Mouse (Mus musculus) kidney, postnatal 0 days (tissue): ENCODE data around the gene Hint1. TPM values are rescaled to one million over a fixed set of nuclear protein-coding genes. Genes with fewer than 3 reads are reported as not detected.

Experiments used
- ATAC-seq: fragments of 200-750 bp; cut with Nextera tagmentation; replicated peaks from 2 replicates; pipeline ENCODE4 v1.8.0; 2017; ENCODE audit warnings: low read depth, moderate number of reproducible peaks, moderate TSS enrichment, moderate library complexity; ENCODE audit not compliant: low FRiP score
- DNase-seq: peaks from one replicate; pipeline ENCODE4 v3.0.0-alpha.2; 2016; ENCODE audit warnings: low spot score
- H3K27ac ChIP-seq: fragments of 300-500 bp; sonication (generic); 2 replicates; pipeline ENCODE4 v1.5.1; 2014; ENCODE audit warnings: mild to moderate bottlenecking
- H3K27me3 ChIP-seq: fragments of 300-500 bp; sonication (generic); 2 replicates; pipeline ENCODE4 v1.6.1; 2014; ENCODE audit warnings: low read length, mixed read lengths; ENCODE audit not compliant: insufficient read depth
- H3K36me3 ChIP-seq: fragments of 300-500 bp; sonication (generic); 2 replicates; pipeline ENCODE4 v1.6.1; 2014; ENCODE audit warnings: low read length, mixed read lengths; ENCODE audit not compliant: insufficient read depth
- H3K4me1 ChIP-seq: fragments of 300-500 bp; sonication (generic); replicated peaks from 2 replicates; pipeline ENCODE4 v1.6.1; 2014; ENCODE audit warnings: antibody characterized with exemption, low read length, mixed read lengths; ENCODE audit not compliant: insufficient read depth
- H3K4me2 ChIP-seq: fragments of 300-500 bp; sonication (generic); 2 replicates; pipeline ENCODE4 v1.6.1; 2014; ENCODE audit warnings: mild to moderate bottlenecking, low read length, moderate library complexity, mixed read lengths
- H3K4me3 ChIP-seq: fragments of 300-500 bp; sonication (generic); replicated peaks from 2 replicates; pipeline ENCODE4 v1.5.1; 2014; ENCODE audit warnings: low read depth, low read length
- H3K9ac ChIP-seq: fragments of 300-500 bp; sonication (generic); 2 replicates; pipeline ENCODE4 v1.6.1; 2014; ENCODE audit warnings: low read depth, low read length
- H3K9me3 ChIP-seq: fragments of 300-500 bp; sonication (generic); replicated peaks from 2 replicates; pipeline ENCODE4 v1.6.1; 2016; ENCODE audit warnings: low read length, inconsistent platforms, mixed read lengths
- CTCF ChIP-seq: IDR thresholded peaks from 2 replicates; pipeline ENCODE4 v1.5.1; 2016; ENCODE audit warnings: antibody characterized with exemption, low read depth, mild to moderate bottlenecking, moderate library complexity
- WGBS: fragments of 180-500 bp; shearing (Covaris S2); extraction: QIAGEN DNeasy Blood & Tissue Kit; methylation state at CpG from one replicate; pipeline ENCODE4 v1.1.7; 2014; 5-methylcytosine and 5-hydroxymethylcytosine counted together
- polyA plus RNA-seq: library from polyadenylated mRNA; unstranded; fragments of >200 nt; fragmentation: Nextera tagmentation; extraction: Ambion mirVana; gene quantifications from 2 replicates; pipeline ENCODE4 v1.2.1, GENCODE M21; 2015

Gene Hint1
- polyA plus RNA-seq, 1 experiment from 2014 or later = 1,085 TPM

DNA sequence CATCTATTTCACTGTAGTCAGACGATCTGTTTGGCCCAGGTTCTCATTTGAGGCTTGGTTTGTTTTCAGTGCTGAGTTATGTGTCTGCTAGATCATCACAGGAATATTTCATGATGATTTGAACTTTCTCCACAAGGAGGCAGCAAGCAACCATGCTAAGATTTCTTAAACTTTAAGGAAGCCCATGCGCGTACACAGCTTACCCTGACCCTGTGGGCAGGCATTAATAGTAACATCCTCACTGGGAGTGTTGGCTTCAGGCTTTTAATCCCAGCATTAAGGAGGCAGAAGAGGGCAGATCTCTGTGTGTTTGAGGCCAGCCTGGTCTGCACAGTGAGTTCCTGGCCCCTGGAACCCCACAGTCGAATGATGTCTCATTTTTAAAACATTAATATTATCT, 13.3 kb downstream of the Hint1 start:
- H3K4me3 ChIP-seq = no peak overlapping the region
- H3K4me1 ChIP-seq = peaks cover 19% of the 10 kb centered on the region; the same call in 1 of the 2 replicates
- H3K9me3 ChIP-seq = no peaks in the 10 kb centered on the region
- no peak overlapping the region for H3K9ac ChIP-seq
- DNase-seq = peak; percentile 90
- TF ChIP-seq CTCF = peak; percentile 93
- H3K36me3 ChIP-seq = no peaks in the 10 kb centered on the region
- no peak overlapping the region for H3K4me2 ChIP-seq
- 27% methylated on average over 4 of the region's 4 CpGs for WGBS
- no peaks in the 10 kb centered on the region for H3K27me3 ChIP-seq
- ATAC-seq = peak; percentile 33; the same call in 1 of the 2 replicates
- no peak overlapping the region for H3K27ac ChIP-seq

DNA sequence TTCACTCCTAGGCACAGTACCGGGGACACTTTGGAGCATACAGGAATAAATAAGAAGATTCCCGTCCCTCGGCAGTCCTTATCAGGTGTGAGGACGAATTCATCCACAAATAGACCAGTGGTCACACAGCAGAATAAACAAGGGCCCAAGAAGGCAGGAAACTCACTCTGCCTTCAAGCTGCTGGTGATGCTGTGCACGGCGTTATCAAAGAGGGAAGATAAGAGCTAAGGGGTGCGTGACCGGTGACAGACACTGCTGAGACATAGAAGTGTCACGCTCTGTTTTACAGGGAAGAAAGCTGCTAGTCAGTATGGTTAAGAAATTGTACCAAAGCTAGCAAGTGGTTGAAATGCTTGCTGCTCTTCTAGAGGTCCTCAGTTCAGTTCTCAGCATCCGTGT, 13.7 kb downstream of the Hint1 start:
- Histone ChIP-seq H3K9me3 (no peaks in the 10 kb centered on the region), H3K4me3 (no peak overlapping the region), H3K4me2 (no peak overlapping the region), H3K4me1 (peaks cover 24% of the 10 kb centered on the region), H3K36me3 (no peaks in the 10 kb centered on the region), H3K27ac (no peak overlapping the region), H3K9ac (no peak overlapping the region), H3K27me3 (no peaks in the 10 kb centered on the region)
- ATAC-seq (no peak), DNase-seq (no peak)
- 83% methylated on average over 10 of the region's 10 CpGs for WGBS
- no peak for TF ChIP-seq CTCF

DNA sequence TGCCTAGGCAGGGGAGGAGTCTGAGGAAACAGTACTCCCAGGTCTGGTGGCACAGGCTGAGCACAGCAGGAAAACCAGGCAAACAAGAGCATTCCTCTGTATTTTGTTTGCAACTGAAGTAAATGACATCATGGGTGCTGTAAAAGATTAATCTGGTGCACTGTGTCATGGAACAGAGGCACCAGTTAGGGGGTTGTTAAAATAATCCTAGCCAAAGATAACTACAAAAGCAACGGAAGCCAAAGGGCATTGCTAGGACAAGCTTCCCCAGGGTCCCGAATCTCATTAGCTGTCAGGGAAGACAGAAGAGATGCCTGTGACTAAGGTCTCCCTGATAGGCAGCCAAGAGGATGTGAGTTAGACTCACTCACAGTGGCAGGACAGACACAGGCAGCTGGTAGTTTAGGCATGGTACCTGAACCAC, 14.9 kb downstream of the Hint1 start:
- H3K9me3 ChIP-seq = no peaks in the 10 kb centered on the region
- H3K4me1 ChIP-seq = peaks cover 27% of the 10 kb centered on the region
- ATAC-seq (peak; percentile 54; the same call in 1 of the 2 replicates), DNase-seq (peak; percentile 76)
- peak overlapping the region; percentile 50; the same call in 1 of the 2 replicates for H3K27ac ChIP-seq
- H3K36me3 ChIP-seq = no peaks in the 10 kb centered on the region
- H3K4me3 ChIP-seq = no peak overlapping the region
- WGBS = 6% methylated on average over 2 of the region's 2 CpGs
- H3K4me2 ChIP-seq = no peak overlapping the region
- H3K27me3 ChIP-seq = no peaks in the 10 kb centered on the region
- TF ChIP-seq CTCF = no peak
- no peak overlapping the region for H3K9ac ChIP-seq

DNA sequence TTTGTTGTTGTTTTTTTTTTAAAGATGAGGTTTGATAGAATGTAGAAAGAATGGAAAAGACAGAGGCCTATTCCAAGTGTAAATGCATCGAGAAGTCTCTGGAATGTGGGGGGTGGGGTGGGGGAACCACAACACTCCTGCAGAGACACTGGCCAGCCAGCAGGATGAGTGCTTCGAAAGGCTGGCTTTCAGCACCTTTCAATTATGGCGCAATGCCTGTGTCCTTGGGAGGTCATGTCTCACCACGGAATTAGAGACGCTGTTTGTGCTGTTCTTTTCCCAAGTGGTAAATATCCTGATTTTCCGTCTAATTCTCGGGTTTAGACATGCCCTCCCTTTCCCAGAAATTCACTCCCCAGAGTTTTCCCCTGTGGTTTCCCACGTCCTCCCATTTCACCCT, 16.5 kb downstream of the Hint1 start:
- peak; percentile 74 for DNase-seq
- 23% methylated on average over 8 of the region's 8 CpGs for WGBS

DNA sequence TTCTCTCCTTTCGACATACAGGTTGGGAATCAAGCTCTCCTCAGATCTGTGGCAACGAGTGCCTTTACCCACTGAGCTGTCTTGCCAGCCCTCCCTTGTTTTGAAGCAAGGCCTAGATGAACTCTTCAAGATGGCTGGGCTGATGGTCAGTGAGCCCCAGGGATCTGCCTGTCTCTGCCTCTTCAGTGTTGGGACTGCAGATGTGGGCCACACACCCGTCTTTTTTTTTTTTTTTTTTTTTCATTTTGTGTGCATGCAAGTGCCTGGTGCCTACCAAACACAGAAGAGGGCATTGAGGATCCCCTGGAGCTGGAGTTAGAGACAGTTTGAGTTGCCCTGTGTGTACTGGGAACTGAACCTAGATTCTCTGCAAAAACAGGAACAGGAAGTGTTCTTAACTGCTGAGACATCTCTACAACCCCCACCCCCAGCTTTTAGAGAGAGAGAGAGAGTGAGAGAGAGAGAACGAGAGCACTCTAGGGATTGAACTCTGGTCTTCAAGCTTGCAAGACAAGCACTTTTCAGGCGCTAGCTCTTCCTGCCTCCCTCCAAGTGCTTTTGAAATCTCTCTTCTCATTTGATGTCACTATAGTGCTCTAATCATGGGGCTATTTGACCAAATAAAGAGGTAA, 18.1 kb downstream of the Hint1 start:
- Histone ChIP-seq H3K4me3 (no peak overlapping the region), H3K4me2 (peak overlapping the region; percentile 21), H3K27me3 (no peaks in the 10 kb centered on the region), H3K36me3 (no peaks in the 10 kb centered on the region), H3K27ac (peak overlapping the region; percentile 88), H3K4me1 (peaks cover 27% of the 10 kb centered on the region), H3K9ac (no peak overlapping the region), H3K9me3 (no peaks in the 10 kb centered on the region)
- ATAC-seq = no peak
- DNase-seq = peak; percentile 38
- 78% methylated on average over 5 of the region's 5 CpGs for WGBS
- no peak for TF ChIP-seq CTCF

More for the DNA sequence above, 16.5 kb downstream of the Hint1 start:
- Histone ChIP-seq H3K27ac (0 out of 2 replicates have a peak overlapping the region, but pooled peaks have one; percentile 0), H3K4me3 (no peak overlapping the region), H3K9me3 (no peaks in the 10 kb centered on the region), H3K9ac (no peak overlapping the region), H3K4me2 (no peak overlapping the region), H3K36me3 (no peaks in the 10 kb centered on the region), H3K4me1 (peaks cover 27% of the 10 kb centered on the region), H3K27me3 (no peaks in the 10 kb centered on the region)
- TF ChIP-seq CTCF = peak; percentile 52
- ATAC-seq = peak; percentile 60

DNA sequence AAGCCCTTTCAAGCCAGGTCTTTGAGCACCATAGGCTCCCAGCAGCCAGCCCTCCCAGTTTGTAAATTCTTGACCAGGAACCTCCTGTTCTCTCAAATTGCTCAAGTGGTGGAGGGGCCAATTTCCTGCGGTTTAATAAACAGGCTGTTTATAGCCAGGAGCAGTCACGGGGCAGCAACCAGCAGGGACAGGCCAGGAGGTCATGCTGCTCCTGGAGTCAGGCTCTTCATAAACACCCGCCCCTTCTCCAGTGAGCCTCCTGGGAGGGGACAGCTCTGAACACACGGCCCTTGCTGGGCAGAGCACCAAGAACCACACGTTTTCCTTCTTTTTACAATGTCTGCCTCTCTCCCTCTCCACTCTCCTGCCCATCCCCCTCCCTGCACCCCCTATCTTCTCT, 18.8 kb downstream of the Hint1 start:
- Histone ChIP-seq H3K27ac (peak overlapping the region; percentile 88), H3K9me3 (no peaks in the 10 kb centered on the region), H3K4me1 (peaks cover 27% of the 10 kb centered on the region), H3K27me3 (no peaks in the 10 kb centered on the region), H3K36me3 (no peaks in the 10 kb centered on the region), H3K4me2 (peak overlapping the region; percentile 21), H3K9ac (0 out of 2 replicates have a peak overlapping the region, but pooled peaks have one; percentile 23), H3K4me3 (no peak overlapping the region)
- peak; percentile 84 for ATAC-seq
- no peak for TF ChIP-seq CTCF
- DNase-seq = peak; percentile 90
- 2% methylated on average over 5 of the region's 5 CpGs for WGBS
